Mouse (Mus musculus): Measurements from ENCODE around the gene Shf.

DNA sequence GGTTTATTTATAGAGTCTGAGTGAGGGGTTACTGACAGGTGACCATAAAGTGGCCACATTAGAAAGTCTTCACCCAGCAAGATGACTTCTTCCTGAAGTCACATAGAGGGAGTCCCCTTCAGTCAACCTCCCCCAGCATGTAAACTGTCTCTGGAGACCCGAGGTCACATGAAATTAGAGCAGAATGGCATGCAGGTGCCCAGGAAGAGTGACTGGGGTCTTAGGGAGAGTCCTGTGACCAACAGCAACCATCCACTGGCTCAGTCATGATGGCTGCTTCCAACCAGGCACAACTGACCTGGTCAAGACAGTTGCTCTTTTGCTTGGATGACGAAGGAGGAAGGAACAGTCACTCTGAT, 10.3 kb upstream of the Shf start:
- no peak for TF ChIP-seq POLR2A (IDR thresholded peaks at IDR 0.05; ENCODE audit: low read depth, low read length)
- no peak for TF ChIP-seq CTCF (conservative IDR thresholded peaks at IDR 0.05; ENCODE audit: insufficient read depth, insufficient read length, low read depth, low read length)
